ENCODE assay signal across 7 mouse cellular contexts in the genomic region with DNA sequence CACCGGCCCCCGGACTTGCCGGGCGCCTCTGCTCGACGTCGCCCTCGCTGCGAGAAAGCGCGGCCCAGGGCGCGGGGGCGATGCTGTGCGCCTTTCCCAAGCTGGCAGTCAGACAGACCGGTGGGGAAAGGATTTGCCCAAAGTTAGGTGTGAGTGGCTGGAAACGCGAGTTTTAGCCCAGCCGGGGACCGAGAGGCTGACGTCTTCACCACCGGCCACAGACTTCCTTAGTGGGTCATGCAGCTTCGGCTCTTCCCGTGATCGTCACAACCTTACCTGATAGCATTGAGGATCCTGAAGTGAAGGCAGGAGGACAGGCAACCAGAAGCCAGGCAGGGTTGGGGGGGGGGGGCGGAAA. TPM values are rescaled to one million over a fixed set of nuclear protein-coding genes. Genes with fewer than 3 reads are reported as not detected.
DNase-seq lines count a peak whose midpoint lies in the region; ATAC-seq and TF ChIP-seq lines count a peak whose summit lies in the region.

No protein-coding gene starts in this region.

- TF ChIP-seq CTCF in bone marrow, adult 2 months (IDR thresholded peaks at IDR 0.05; ENCODE audit: control insufficient read depth, insufficient read depth, low read length): no peak

- under 1% methylated on average over 26 of the region's 26 CpGs for WGBS in neural tube, embryonic 11.5 days
- WGBS in bone marrow, adult 2 months: under 1% methylated on average over 26 of the region's 26 CpGs
- WGBS in forebrain, embryonic 16.5 days: under 1% methylated on average over 26 of the region's 26 CpGs
- WGBS in liver, embryonic 12.5 days (ENCODE audit: insufficient replicate concordance): 1% methylated on average over 26 of the region's 26 CpGs
- 1% methylated on average over 26 of the region's 26 CpGs for WGBS in neural tube, embryonic 12.5 days

- ATAC-seq in neural tube, embryonic 11.5 days (ENCODE audit: insufficient read depth, low FRiP score, low TSS enrichment): 0 out of 2 replicates have a peak, but pooled peaks have one; percentile 13
- no peak; the same call in 1 of the 2 replicates for ATAC-seq in forebrain, embryonic 16.5 days
- ATAC-seq in liver, embryonic 12.5 days: peak; percentile 53
- peak; percentile 36 for ATAC-seq in neural tube, embryonic 12.5 days (ENCODE audit: low FRiP score, low read depth)

- H3K9me3 ChIP-seq in neural tube, embryonic 11.5 days (ENCODE audit: control insufficient read depth, low read length): no peaks in the 10 kb centered on the region
- H3K9me3 ChIP-seq in forebrain, embryonic 16.5 days (ENCODE audit: control insufficient read depth, low read length): no peaks in the 10 kb centered on the region
- H3K9me3 ChIP-seq in liver, embryonic 12.5 days (replicated peaks): no peaks in the 10 kb centered on the region
- H3K9me3 ChIP-seq in neural tube, embryonic 12.5 days: no peaks in the 10 kb centered on the region

- peaks cover 4% of the 10 kb centered on the region; the same call in 1 of the 2 replicates for H3K36me3 ChIP-seq in neural tube, embryonic 11.5 days (ENCODE audit: control insufficient read depth, insufficient read depth, low read length)
- peaks cover 3% of the 10 kb centered on the region for H3K36me3 ChIP-seq in forebrain, embryonic 16.5 days (ENCODE audit: control insufficient read depth, insufficient read depth)
- H3K36me3 ChIP-seq in liver, embryonic 12.5 days: peaks cover 39% of the 10 kb centered on the region
- H3K36me3 ChIP-seq in neural tube, embryonic 12.5 days: peaks cover 25% of the 10 kb centered on the region

- peak overlapping the region; percentile 62 for H3K4me2 ChIP-seq in neural tube, embryonic 11.5 days (ENCODE audit: low read depth)
- peak overlapping the region; percentile 76 for H3K4me2 ChIP-seq in forebrain, embryonic 16.5 days (ENCODE audit: low read length)
- H3K4me2 ChIP-seq in liver, embryonic 12.5 days: peak overlapping the region; percentile 84
- peak overlapping the region; percentile 88 for H3K4me2 ChIP-seq in neural tube, embryonic 12.5 days (replicated peaks)

- TF ChIP-seq POLR2A in bone marrow, adult 2 months (IDR thresholded peaks at IDR 0.05; ENCODE audit: borderline replicate concordance, control insufficient read depth, low read depth, low read length): no peak

- H3K4me1 ChIP-seq in neural tube, embryonic 11.5 days (ENCODE audit: control insufficient read depth, insufficient read depth, low read length): 0 out of 2 replicates have a peak, but pooled peaks cover 8% of the 10 kb centered on the region
- H3K4me1 ChIP-seq in bone marrow, adult 2 months (ENCODE audit: control insufficient read depth, insufficient read depth, low read length): peaks cover 2% of the 10 kb centered on the region; the same call in 1 of the 2 replicates
- peaks cover 22% of the 10 kb centered on the region for H3K4me1 ChIP-seq in forebrain, embryonic 16.5 days (replicated peaks; ENCODE audit: control insufficient read depth, insufficient read depth, low read length)
- peaks cover 24% of the 10 kb centered on the region for H3K4me1 ChIP-seq in liver, embryonic 12.5 days
- H3K4me1 ChIP-seq in neural tube, embryonic 12.5 days: peaks cover 11% of the 10 kb centered on the region

- H3K4me3 ChIP-seq in neural tube, embryonic 11.5 days (ENCODE audit: low read depth, low read length): peak overlapping the region; percentile 92
- H3K4me3 ChIP-seq in bone marrow, adult 2 months (replicated peaks; ENCODE audit: control insufficient read depth, low read depth, low read length): peak overlapping the region; percentile 72
- peak overlapping the region; percentile 85 for H3K4me3 ChIP-seq in forebrain, embryonic 16.5 days (replicated peaks; ENCODE audit: low read length)
- H3K4me3 ChIP-seq in liver, embryonic 12.5 days: peak overlapping the region; percentile 86
- peak overlapping the region; percentile 86 for H3K4me3 ChIP-seq in neural tube, embryonic 12.5 days

- no peaks in the 10 kb centered on the region for H3K27me3 ChIP-seq in neural tube, embryonic 11.5 days (ENCODE audit: control insufficient read depth, insufficient read depth, low read length)
- no peaks in the 10 kb centered on the region for H3K27me3 ChIP-seq in forebrain, embryonic 16.5 days (replicated peaks; ENCODE audit: control insufficient read depth, insufficient read depth, low read length)
- no peaks in the 10 kb centered on the region for H3K27me3 ChIP-seq in liver, embryonic 12.5 days (replicated peaks)
- H3K27me3 ChIP-seq in neural tube, embryonic 12.5 days (replicated peaks): no peaks in the 10 kb centered on the region

- peak overlapping the region; percentile 83 for H3K9ac ChIP-seq in neural tube, embryonic 11.5 days (ENCODE audit: low read length)
- H3K9ac ChIP-seq in forebrain, embryonic 16.5 days (replicated peaks; ENCODE audit: low read depth, low read length): peak overlapping the region; percentile 92
- H3K9ac ChIP-seq in liver, embryonic 12.5 days: peak overlapping the region; percentile 92
- peak overlapping the region; percentile 93 for H3K9ac ChIP-seq in neural tube, embryonic 12.5 days

- no peak for DNase-seq in neural tube, embryonic 11.5 days (ENCODE audit: low spot score)
- DNase-seq in neural tube, embryonic 10.5 days (ENCODE audit: extremely low spot score, low spot score): no peak
- no peak for DNase-seq in ovary, postnatal 14 days (ENCODE audit: low spot score)

- peak overlapping the region; percentile 67; the same call in 1 of the 2 replicates for H3K27ac ChIP-seq in neural tube, embryonic 11.5 days (ENCODE audit: low read depth, low read length)
- peak overlapping the region; percentile 84 for H3K27ac ChIP-seq in bone marrow, adult 2 months (ENCODE audit: control insufficient read depth, insufficient read depth, low read depth, low read length, poor library complexity)
- H3K27ac ChIP-seq in forebrain, embryonic 16.5 days (ENCODE audit: low read length): peak overlapping the region; percentile 21; the same call in 1 of the 2 replicates
- peak overlapping the region; percentile 83 for H3K27ac ChIP-seq in liver, embryonic 12.5 days
- H3K27ac ChIP-seq in neural tube, embryonic 12.5 days: 0 out of 2 replicates have a peak overlapping the region, but pooled peaks have one; percentile 50

RNA-seq across cellular contexts. Expression of gene Brap, which starts 0.5 kb away (rescaled TPM):
- polyA plus RNA-seq in neural tube, embryonic 11.5 days (2014; fragmentation: Nextera tagmentation; extraction: Ambion mirVana): 47.9 and 51.3 TPM in 2 replicates
- polyA plus RNA-seq in bone marrow, adult 2 months (2011; ENCODE audit: insufficient read depth, insufficient read length, low replicate concordance, missing spikeins): 18.7 and 23.4 TPM in 2 replicates
- polyA plus RNA-seq in forebrain, embryonic 16.5 days (2015; fragmentation: Nextera tagmentation; extraction: Ambion mirVana): 51.5 and 55.5 TPM in 2 replicates
- 35.1 and 36.6 TPM in 2 replicates for polyA plus RNA-seq in liver, embryonic 12.5 days (2016; fragmentation: Nextera tagmentation; extraction: Ambion mirVana)
- 52.9 and 55.4 TPM in 2 replicates for polyA plus RNA-seq in neural tube, embryonic 12.5 days (2016; fragmentation: Nextera tagmentation; extraction: Ambion mirVana)

RNA-seq across cellular contexts. Expression of gene Acad10, which starts 0.6 kb away (rescaled TPM):
- polyA plus RNA-seq in neural tube, embryonic 11.5 days (2014; fragmentation: Nextera tagmentation; extraction: Ambion mirVana): 2.5 and 2.8 TPM in 2 replicates
- 2.6 and 8.6 TPM in 2 replicates for polyA plus RNA-seq in bone marrow, adult 2 months (2011; ENCODE audit: insufficient read depth, insufficient read length, low replicate concordance, missing spikeins)
- 0.71 and 1.5 TPM in 2 replicates for polyA plus RNA-seq in forebrain, embryonic 16.5 days (2015; fragmentation: Nextera tagmentation; extraction: Ambion mirVana)
- 2.5 and 2.6 TPM in 2 replicates for polyA plus RNA-seq in liver, embryonic 12.5 days (2016; fragmentation: Nextera tagmentation; extraction: Ambion mirVana)
- polyA plus RNA-seq in neural tube, embryonic 12.5 days (2016; fragmentation: Nextera tagmentation; extraction: Ambion mirVana): 1.7 and 2.0 TPM in 2 replicates

RNA-seq across cellular contexts. Expression of gene Acad12, which starts 42.1 kb away (rescaled TPM):
- polyA plus RNA-seq in neural tube, embryonic 11.5 days (2014; fragmentation: Nextera tagmentation; extraction: Ambion mirVana): 1.3 and 1.7 TPM in 2 replicates
- polyA plus RNA-seq in bone marrow, adult 2 months (2011; ENCODE audit: insufficient read depth, insufficient read length, low replicate concordance, missing spikeins): 1.3 and 2.1 TPM in 2 replicates
- polyA plus RNA-seq in forebrain, embryonic 16.5 days (2015; fragmentation: Nextera tagmentation; extraction: Ambion mirVana): 1.1 and 1.2 TPM in 2 replicates
- polyA plus RNA-seq in liver, embryonic 12.5 days (2016; fragmentation: Nextera tagmentation; extraction: Ambion mirVana): 1.6 and 1.9 TPM in 2 replicates
- 1.2 and 1.5 TPM in 2 replicates for polyA plus RNA-seq in neural tube, embryonic 12.5 days (2016; fragmentation: Nextera tagmentation; extraction: Ambion mirVana)

RNA-seq across cellular contexts. Expression of gene Atxn2, which starts 50.3 kb away (rescaled TPM):
- polyA plus RNA-seq in neural tube, embryonic 11.5 days (2014; fragmentation: Nextera tagmentation; extraction: Ambion mirVana): 101 and 102 TPM in 2 replicates
- polyA plus RNA-seq in bone marrow, adult 2 months (2011; ENCODE audit: insufficient read depth, insufficient read length, low replicate concordance, missing spikeins): 42.8 and 60.6 TPM in 2 replicates
- polyA plus RNA-seq in forebrain, embryonic 16.5 days (2015; fragmentation: Nextera tagmentation; extraction: Ambion mirVana): 55.8 and 58.3 TPM in 2 replicates
- polyA plus RNA-seq in liver, embryonic 12.5 days (2016; fragmentation: Nextera tagmentation; extraction: Ambion mirVana): 40.5 and 40.8 TPM in 2 replicates
- 107 and 110 TPM in 2 replicates for polyA plus RNA-seq in neural tube, embryonic 12.5 days (2016; fragmentation: Nextera tagmentation; extraction: Ambion mirVana)

Comparison
In these comparisons a context has a peak if more than half of its experiments do, and no peak if none do; other contexts are left out.
1. H3K27ac ChIP-seq: peak in every context shown above with its lines; median percentile 84 in bone marrow, adult 2 months; 83 in liver, embryonic 12.5 days; 67 in neural tube, embryonic 11.5 days; 50 in neural tube, embryonic 12.5 days; 21 in forebrain, embryonic 16.5 days.